Mouse (Mus musculus) G1E-ER4 (cell line): ENCODE results near the gene Nfe2l1. TPM values are rescaled to one million over a fixed set of nuclear protein-coding genes. Genes with fewer than 3 reads are reported as not detected.

Experiments
- GATA1 ChIP-seq: IDR thresholded peaks from one replicate; pipeline ENCODE4 v1.8.0; 2012; ENCODE audit warnings: low read length, inconsistent platforms
- polyA plus RNA-seq: library from polyadenylated mRNA; stranded (reverse); fragments of >175 nt; gene quantifications from 2 replicates; pipeline ENCODE4 v1.2.3, GENCODE M21; 2012

Nfe2l1 gene
- 30.2 and 46.4 TPM in 2 replicates for polyA plus RNA-seq

- TF ChIP-seq GATA1, result no peak
Observed at GRCm38 (mm10) chr11:96829813-96830538, at the start of gene Nfe2l1. Gene Nfe2l1, minus strand, starts transcription at chr11:96829968.

- TF ChIP-seq GATA1, result no peak
Observed at GRCm38 (mm10) chr11:96879359-96879758, 49.6 kb upstream of the Nfe2l1 start.

- no peak for TF ChIP-seq GATA1
Observed at GRCm38 (mm10) chr11:96878715-96879114, 48.9 kb upstream of the Nfe2l1 start.

GRCm38 (mm10) chr11:96877071-96877470, 47.3 kb upstream of the Nfe2l1 start:
- TF ChIP-seq GATA1, result no peak

- no peak for TF ChIP-seq GATA1
Observed at GRCm38 (mm10) chr11:96876300-96877040, 46.7 kb upstream of the Nfe2l1 start.

GRCm38 (mm10) chr11:96875745-96876144, 46.0 kb upstream of the Nfe2l1 start:
- TF ChIP-seq GATA1, result no peak

GRCm38 (mm10) chr11:96875270-96875669, 45.5 kb upstream of the Nfe2l1 start:
- TF ChIP-seq GATA1, result no peak

- no peak for TF ChIP-seq GATA1
Observed at GRCm38 (mm10) chr11:96873601-96874140, 43.9 kb upstream of the Nfe2l1 start.

GRCm38 (mm10) chr11:96872441-96873379, 42.9 kb upstream of the Nfe2l1 start:
- no peak for TF ChIP-seq GATA1

- no peak for TF ChIP-seq GATA1
Observed at GRCm38 (mm10) chr11:96867149-96867548, 37.4 kb upstream of the Nfe2l1 start.

- no peak for TF ChIP-seq GATA1
Observed at GRCm38 (mm10) chr11:96863206-96863995, 33.6 kb upstream of the Nfe2l1 start.

- no peak for TF ChIP-seq GATA1
Observed at GRCm38 (mm10) chr11:96862534-96862933, 32.8 kb upstream of the Nfe2l1 start.

GRCm38 (mm10) chr11:96861878-96862289, 32.1 kb upstream of the Nfe2l1 start:
- TF ChIP-seq GATA1, result no peak

GRCm38 (mm10) chr11:96861446-96861845, 31.7 kb upstream of the Nfe2l1 start:
- no peak for TF ChIP-seq GATA1

GRCm38 (mm10) chr11:96860564-96860963, 30.8 kb upstream of the Nfe2l1 start:
- no peak for TF ChIP-seq GATA1

GRCm38 (mm10) chr11:96859635-96860034, 29.9 kb upstream of the Nfe2l1 start:
- TF ChIP-seq GATA1, result no peak
